Mouse (Mus musculus) frontal cortex, postnatal 25 days (tissue): ENCODE data around the gene Lyz1.
"Not testable (repeated sequence)": the region's sequence is repeated elsewhere in the genome, so short reads cannot be mapped to it uniquely, and the experiment has no call there.

Experiments
- DNase-seq, 2 experiments: peaks; one replicate each; pipeline ENCODE4 v3.0.0; 2022; ENCODE audit warnings: low spot score in 2 of 2

Gene Lyz1

GRCm38 (mm10) chr10:117287226-117287850 lies 5.3 kb downstream of the Lyz1 start:
- DNase-seq: no peak

DNA sequence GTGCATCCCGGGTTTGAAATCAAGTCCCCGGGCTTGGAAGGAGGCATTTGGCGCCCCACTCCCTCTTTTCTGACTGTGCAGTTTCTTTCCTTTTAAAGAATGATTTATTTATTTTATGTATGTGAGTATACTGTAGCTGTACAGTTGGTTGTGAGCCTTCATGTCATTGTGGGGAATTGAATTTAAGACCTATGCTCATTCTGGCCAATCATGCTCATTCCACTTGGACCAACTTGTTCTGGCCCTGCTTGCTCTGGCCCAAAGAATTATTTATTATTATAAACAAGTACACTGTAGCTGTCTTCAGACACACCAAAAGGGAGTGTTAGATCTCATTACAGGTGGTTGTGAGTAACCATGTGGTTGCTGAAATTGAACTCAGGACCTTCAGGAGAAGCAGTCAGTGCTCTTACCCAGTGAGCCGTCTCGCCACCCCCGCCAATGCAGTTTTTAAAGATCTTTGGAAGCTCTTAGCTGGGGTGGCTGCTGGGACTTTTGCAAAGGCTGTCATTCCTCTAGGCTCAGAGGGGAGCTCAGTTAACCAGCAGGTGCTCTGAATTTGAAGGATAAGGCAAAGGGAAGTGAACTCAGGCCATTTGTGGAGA lies 6.2 kb downstream of the Lyz1 start:
- no peak for DNase-seq

- DNase-seq: not testable (repeated sequence)
These were observed 7.1 kb downstream of the Lyz1 start for GRCm38 (mm10) chr10:117285584-117285983.

- no peak for DNase-seq
These were observed 7.8 kb downstream of the Lyz1 start for GRCm38 (mm10) chr10:117284578-117285520.

DNA sequence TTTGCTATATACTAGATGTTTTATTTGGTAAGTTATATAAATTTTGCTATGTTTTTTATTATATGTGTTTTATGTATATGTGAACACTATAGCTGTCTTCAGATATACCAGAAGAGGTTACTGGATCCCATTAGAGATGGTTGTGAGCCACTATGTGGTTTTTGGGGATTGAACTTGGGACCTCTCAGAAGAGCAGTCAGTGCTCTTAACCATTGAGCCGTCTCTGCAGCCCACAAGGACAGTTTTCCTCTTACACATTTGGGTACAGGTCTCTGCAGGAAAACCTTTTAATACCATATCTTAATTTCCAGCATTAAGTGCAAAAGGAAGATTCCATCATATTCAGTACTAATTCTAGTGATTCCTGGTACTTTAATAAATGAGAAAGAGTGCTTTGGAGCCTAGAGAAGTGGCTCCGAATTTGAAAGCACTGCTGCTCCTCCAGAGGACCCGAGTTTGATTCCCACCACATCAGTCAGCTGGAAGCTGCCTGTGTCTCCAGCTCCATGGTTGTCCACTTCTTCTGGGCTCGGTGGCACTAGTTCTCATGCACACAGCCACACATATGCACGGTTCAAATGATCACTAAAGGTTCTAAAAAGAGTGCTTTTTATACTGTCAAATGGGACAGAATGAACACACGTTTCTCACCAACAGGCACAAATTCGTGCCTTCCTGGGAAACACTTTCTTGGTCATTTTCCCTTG lies 8.6 kb downstream of the Lyz1 start:
- no peak for DNase-seq

- not testable (repeated sequence) for DNase-seq
These were observed 9.5 kb downstream of the Lyz1 start for GRCm38 (mm10) chr10:117283196-117283595.

- no peak for DNase-seq
These were observed 10.1 kb downstream of the Lyz1 start for GRCm38 (mm10) chr10:117282551-117282950.

DNA sequence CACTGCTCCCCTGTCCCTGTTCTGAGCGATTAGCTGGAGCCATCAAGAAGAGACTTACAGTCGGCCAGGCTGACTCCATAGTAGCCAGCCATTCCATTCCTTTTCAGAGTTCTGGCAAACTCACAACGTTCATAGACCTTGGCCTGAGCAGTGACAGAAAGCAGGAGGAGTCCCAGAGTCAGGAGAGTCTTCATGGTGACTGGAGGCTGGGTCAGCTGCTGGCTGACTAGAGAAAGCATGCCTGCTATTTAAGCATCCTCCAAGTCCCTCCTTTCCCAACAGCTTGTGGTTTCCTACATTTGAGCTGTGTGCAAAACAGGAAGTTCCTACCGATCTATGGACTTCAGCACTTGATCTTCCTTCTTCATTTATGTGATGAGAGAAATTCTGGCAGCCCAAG lies 10.6 kb downstream of the Lyz1 start, which contains the start of gene Lyz2:
TSS of gene Lyz2 (minus strand) at position 273 of the 400 bp plus-strand sequence.
- DNase-seq: no peak

DNA sequence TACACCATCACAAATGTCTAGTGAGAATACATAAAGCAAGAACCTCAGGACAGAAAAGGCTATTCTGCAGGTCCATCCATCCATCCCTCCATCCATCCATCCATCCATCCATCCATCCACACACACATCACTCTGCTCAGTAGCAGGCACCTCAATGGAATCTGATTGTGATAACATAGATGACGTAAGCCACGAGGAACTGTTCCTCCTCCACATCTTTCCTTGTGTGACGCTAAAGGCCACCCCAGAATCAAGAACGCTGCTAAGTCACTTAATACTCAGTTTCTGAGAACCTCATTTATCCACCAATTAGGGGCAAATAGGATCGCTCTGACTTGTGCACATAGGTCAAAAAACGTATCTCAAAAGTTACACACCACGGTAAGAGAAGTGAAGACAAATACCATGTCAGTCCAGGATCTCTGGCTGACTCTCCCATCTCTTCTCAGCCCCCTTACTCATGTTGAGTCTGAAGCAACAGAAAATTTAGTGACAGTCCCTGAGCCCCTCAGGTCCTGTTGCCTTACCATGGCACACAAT lies 11.2 kb downstream of the Lyz1 start:
- no peak for DNase-seq

DNA sequence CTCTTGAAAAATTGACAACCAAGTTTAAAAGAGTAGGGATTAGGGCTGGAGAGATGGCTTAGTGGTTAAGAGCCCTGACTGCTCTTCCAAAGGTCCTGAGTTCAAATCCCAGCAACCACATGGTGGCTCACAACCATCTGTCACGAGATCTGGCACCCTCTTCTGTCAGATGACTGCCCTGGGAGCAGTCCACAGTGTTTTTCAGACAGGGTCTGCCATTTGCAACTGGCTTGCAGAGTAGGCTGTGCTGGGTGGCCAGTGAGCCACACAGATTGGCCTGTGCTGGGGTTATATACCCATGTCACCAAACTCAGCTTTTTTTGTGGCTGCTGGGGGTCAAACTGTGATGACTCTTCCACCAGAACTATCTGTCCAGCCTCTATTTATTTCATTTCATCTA lies 12.7 kb downstream of the Lyz1 start:
- no peak for DNase-seq

GRCm38 (mm10) chr10:117278510-117278909 lies 14.2 kb downstream of the Lyz1 start:
- DNase-seq: not testable (repeated sequence)

- not testable (repeated sequence) for DNase-seq
These were observed 14.9 kb downstream of the Lyz1 start for GRCm38 (mm10) chr10:117277779-117278178.

GRCm38 (mm10) chr10:117275681-117276369 lies 16.8 kb downstream of the Lyz1 start:
- no peak for DNase-seq

GRCm38 (mm10) chr10:117274645-117275044 lies 18.0 kb downstream of the Lyz1 start:
- DNase-seq: not testable (repeated sequence)

DNA sequence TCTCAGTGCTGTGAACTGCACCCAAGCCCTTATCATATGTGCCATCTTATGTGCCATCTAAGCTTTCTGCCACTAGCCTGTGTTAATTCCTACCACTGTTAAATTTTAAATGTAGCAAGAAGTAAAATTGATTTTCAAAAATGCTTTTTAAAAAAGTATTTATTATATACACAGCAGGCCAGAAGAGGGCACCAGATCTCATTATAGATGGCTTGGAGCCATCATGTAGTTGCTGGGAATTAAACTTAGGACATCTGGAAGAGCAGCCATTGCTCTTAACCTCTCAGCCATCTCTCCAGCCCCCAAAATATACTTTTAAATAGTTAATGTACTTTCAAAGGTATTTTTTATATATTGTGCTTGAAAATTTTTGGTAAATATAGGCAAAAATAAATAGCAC lies 20.6 kb downstream of the Lyz1 start:
- DNase-seq: no peak

- no peak for DNase-seq
These were observed 32.8 kb downstream of the Lyz1 start for GRCm38 (mm10) chr10:117259870-117260269.

- DNase-seq: no peak
These were observed 54.1 kb downstream of the Lyz1 start, which contains the start of gene 9530003J23Rik for GRCm38 (mm10) chr10:117238603-117239002. 9530003J23Rik (minus strand) TSS chr10:117238703.
